Mouse (Mus musculus) midbrain, postnatal 0 days (tissue): ENCODE data around the gene Smad5. TPM values are rescaled to one million over a fixed set of nuclear protein-coding genes. Genes with fewer than 3 reads are reported as not detected.
A peak's percentile ranks its signal among the peaks of the same experiment; 100 is the strongest.

Source experiments
- ATAC-seq: fragments of 200-750 bp; cut with Nextera tagmentation; 2 replicates; pipeline ENCODE4 v1.8.0; 2017; ENCODE audit warnings: moderate number of reproducible peaks, mild to moderate bottlenecking, moderate TSS enrichment, moderate library complexity; ENCODE audit not compliant: low FRiP score
- DNase-seq: peaks from one replicate; pipeline ENCODE4 v3.0.0-alpha.2; 2015; ENCODE audit warnings: low spot score
- H3K27ac ChIP-seq: fragments of 300-500 bp; sonication (generic); 2 replicates; pipeline ENCODE4 v1.5.1; 2014; ENCODE audit warnings: low read depth, mild to moderate bottlenecking, low read length, mixed read lengths
- H3K27me3 ChIP-seq: fragments of 300-500 bp; sonication (generic); 2 replicates; pipeline ENCODE4 v1.6.1; 2014; ENCODE audit warnings: low read length, control low read depth, mixed read lengths; ENCODE audit not compliant: insufficient read depth
- H3K36me3 ChIP-seq: fragments of 300-500 bp; sonication (generic); 2 replicates; pipeline ENCODE4 v1.6.1; 2014; ENCODE audit warnings: low read length, control low read depth, mixed read lengths; ENCODE audit not compliant: insufficient read depth
- H3K4me1 ChIP-seq: fragments of 300-500 bp; sonication (generic); 2 replicates; pipeline ENCODE4 v1.6.1; 2014; ENCODE audit warnings: mild to moderate bottlenecking, control low read depth, antibody characterized with exemption, low read length, mixed read lengths; ENCODE audit not compliant: insufficient read depth
- H3K4me2 ChIP-seq: fragments of 300-500 bp; sonication (generic); 2 replicates; pipeline ENCODE4 v1.6.1; 2014; ENCODE audit warnings: low read depth, mild to moderate bottlenecking, low read length, mixed read lengths; ENCODE audit not compliant: poor library complexity, severe bottlenecking
- H3K4me3 ChIP-seq: fragments of 300-500 bp; sonication (generic); 2 replicates; pipeline ENCODE4 v1.5.1; 2014; ENCODE audit warnings: low read depth, mild to moderate bottlenecking, low read length, moderate library complexity
- H3K9ac ChIP-seq: fragments of 300-500 bp; sonication (generic); replicated peaks from 2 replicates; pipeline ENCODE4 v1.6.1; 2014; ENCODE audit warnings: mild to moderate bottlenecking, low read length, moderate library complexity, mixed read lengths; ENCODE audit not compliant: poor library complexity, severe bottlenecking
- H3K9me3 ChIP-seq: fragments of 300-500 bp; sonication (generic); 2 replicates; pipeline ENCODE4 v1.6.1; 2016; ENCODE audit warnings: low read length, control low read depth
- CTCF ChIP-seq: IDR thresholded peaks from 2 replicates; pipeline ENCODE4 v1.5.1; 2016; ENCODE audit warnings: antibody characterized with exemption, mild to moderate bottlenecking
- WGBS: fragments of 180-500 bp; shearing (Covaris S2); extraction: QIAGEN DNeasy Blood & Tissue Kit; methylation state at CpG from one replicate; pipeline ENCODE4 v1.1.7; 2014; 5-methylcytosine and 5-hydroxymethylcytosine counted together
- polyA plus RNA-seq: library from polyadenylated mRNA; unstranded; fragments of >200 nt; fragmentation: Nextera tagmentation; extraction: Ambion mirVana; gene quantifications from 2 replicates; pipeline ENCODE4 v1.2.1, GENCODE M21; 2015
- total RNA-seq: library from RNA; depleted of rRNA; stranded (reverse); fragments of >200 nt; gene quantifications from 2 replicates; pipeline ENCODE4 v1.2.3, GENCODE M21; 2014

Smad5 gene
- total and polyA plus RNA-seq, 2 experiments from 2014 or later, result 14.8 to 37.4 TPM

DNA sequence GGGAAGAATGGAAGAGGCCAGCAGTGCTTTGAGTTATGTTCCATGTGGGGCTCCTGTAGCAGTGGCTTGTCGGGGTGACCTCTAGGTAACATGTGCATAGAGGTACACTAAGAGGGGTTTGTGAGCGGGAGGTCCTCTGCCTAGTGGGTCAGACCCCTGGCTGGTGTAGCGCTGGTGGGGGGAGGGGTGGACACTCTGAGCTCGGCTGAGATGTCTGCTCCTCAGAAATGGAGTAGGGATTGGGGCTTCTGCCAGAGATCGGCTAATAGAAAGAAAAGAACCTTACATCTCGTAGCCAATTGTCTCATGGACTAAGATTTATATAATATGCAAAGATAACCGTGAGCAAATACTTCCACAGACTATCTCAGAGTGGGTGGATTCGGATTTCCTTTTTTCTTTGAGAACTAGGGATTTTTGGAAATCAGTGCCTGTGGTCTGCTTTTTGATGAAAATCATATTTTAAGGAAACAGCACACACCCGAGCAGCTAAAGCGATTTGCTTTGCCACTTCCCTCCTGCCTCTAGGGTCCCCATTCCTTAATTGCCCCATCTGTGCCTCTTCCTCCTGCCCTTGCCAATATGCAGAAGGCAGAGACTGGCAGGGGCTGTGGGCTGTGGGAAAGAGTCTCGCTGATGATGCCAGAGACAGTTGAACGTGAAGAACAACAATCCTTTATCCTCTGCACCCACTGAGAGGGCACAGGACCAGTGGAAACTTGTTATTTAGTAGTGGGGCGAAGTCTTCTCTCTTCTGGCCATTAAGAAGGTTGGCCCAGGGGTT is 59.8 kb downstream of the Smad5 start:
- H3K27ac ChIP-seq, result no peak overlapping the region
- peaks cover 16% of the 10 kb centered on the region for H3K4me1 ChIP-seq
- no peak overlapping the region for H3K4me3 ChIP-seq
- peaks cover 5% of the 10 kb centered on the region; the same call in 1 of the 2 replicates for H3K27me3 ChIP-seq
- no peak for ATAC-seq
- no peaks in the 10 kb centered on the region for H3K9me3 ChIP-seq
- peak; percentile 65 for DNase-seq
- TF ChIP-seq CTCF, result no peak
- no peaks in the 10 kb centered on the region for H3K36me3 ChIP-seq
- no peak overlapping the region for H3K4me2 ChIP-seq
- 38% methylated on average over 13 of the region's 13 CpGs for WGBS
- no peak overlapping the region for H3K9ac ChIP-seq

- H3K4me2 ChIP-seq, result no peak overlapping the region
- H3K9me3 ChIP-seq, result no peaks in the 10 kb centered on the region
- no peak overlapping the region for H3K27ac ChIP-seq
- DNase-seq (no peak), ATAC-seq (no peak)
- WGBS, result 54% methylated on average over 25 of the region's 25 CpGs
- H3K36me3 ChIP-seq, result no peaks in the 10 kb centered on the region
- peaks cover 23% of the 10 kb centered on the region for H3K4me1 ChIP-seq
- TF ChIP-seq CTCF, result no peak
- no peak overlapping the region for H3K9ac ChIP-seq
- H3K27me3 ChIP-seq, result no peaks in the 10 kb centered on the region; the same call in 1 of the 2 replicates
- H3K4me3 ChIP-seq, result no peak overlapping the region
These were observed 62.6 kb downstream of the Smad5 start for GRCm38 (mm10) chr13:56765284-56766032.

GRCm38 (mm10) chr13:56766211-56766610 is 63.4 kb downstream of the Smad5 start:
- Histone ChIP-seq H3K9ac (no peak overlapping the region), H3K27me3 (no peaks in the 10 kb centered on the region; the same call in 1 of the 2 replicates), H3K27ac (no peak overlapping the region), H3K36me3 (no peaks in the 10 kb centered on the region), H3K9me3 (no peaks in the 10 kb centered on the region), H3K4me3 (no peak overlapping the region), H3K4me1 (peaks cover 24% of the 10 kb centered on the region), H3K4me2 (no peak overlapping the region)
- no peak for TF ChIP-seq CTCF
- DNase-seq (no peak), ATAC-seq (no peak)
- WGBS, result 44% methylated on average over 5 of the region's 5 CpGs

- no peaks in the 10 kb centered on the region for H3K9me3 ChIP-seq
- no peak for DNase-seq
- no peak overlapping the region for H3K9ac ChIP-seq
These were observed 66.6 kb downstream of the Smad5 start for GRCm38 (mm10) chr13:56769431-56769830.

DNA sequence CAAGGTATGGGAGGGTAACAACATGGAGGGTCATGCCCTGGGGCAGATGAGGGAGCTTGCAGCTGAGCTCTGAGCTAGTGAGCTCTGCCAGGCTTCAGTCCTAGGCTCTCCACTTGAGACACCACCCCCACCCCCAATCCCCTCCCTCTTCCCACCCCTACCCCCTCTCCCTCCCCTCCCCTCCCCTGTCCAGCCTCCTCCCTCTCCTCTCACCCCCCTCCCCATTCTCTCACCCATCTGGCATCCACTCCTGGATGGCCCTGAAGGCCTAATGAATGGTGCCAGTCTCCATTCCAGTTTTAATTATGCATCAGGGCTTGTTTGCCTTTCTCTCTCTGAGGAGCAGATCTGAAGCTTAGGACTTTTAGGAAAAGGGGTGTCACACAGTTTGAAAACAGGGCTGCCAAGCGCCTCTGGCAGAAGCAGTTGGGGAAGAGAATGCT is 67.3 kb downstream of the Smad5 start:
- DNase-seq (peak; percentile 62), ATAC-seq (no peak)
- Histone ChIP-seq H3K36me3 (no peaks in the 10 kb centered on the region), H3K27me3 (no peaks in the 10 kb centered on the region), H3K4me3 (no peak overlapping the region), H3K4me2 (no peak overlapping the region), H3K27ac (0 out of 2 replicates have a peak overlapping the region, but pooled peaks have one; percentile 12), H3K9me3 (no peaks in the 10 kb centered on the region), H3K9ac (no peak overlapping the region), H3K4me1 (peaks cover 25% of the 10 kb centered on the region)
- 23% methylated on average over 1 of the region's 1 CpGs for WGBS
- no peak for TF ChIP-seq CTCF

More at GRCm38 (mm10) chr13:56769431-56769830, 66.6 kb downstream of the Smad5 start:
- Histone ChIP-seq H3K4me2 (no peak overlapping the region), H3K4me3 (no peak overlapping the region), H3K4me1 (peaks cover 19% of the 10 kb centered on the region), H3K27ac (no peak overlapping the region), H3K27me3 (no peaks in the 10 kb centered on the region), H3K36me3 (no peaks in the 10 kb centered on the region)
- WGBS, result 24% methylated on average over 4 of the region's 4 CpGs
- no peak for TF ChIP-seq CTCF
- no peak for ATAC-seq

- 66% methylated on average over 5 of the region's 5 CpGs for whole genome bisulfite sequencing
- DNase-seq (no peak), ATAC-seq (no peak)
- Histone ChIP-seq H3K9me3 (no peaks in the 10 kb centered on the region), H3K36me3 (no peaks in the 10 kb centered on the region), H3K27me3 (no peaks in the 10 kb centered on the region), H3K4me2 (no peak overlapping the region), H3K9ac (no peak overlapping the region), H3K4me1 (peaks cover 21% of the 10 kb centered on the region), H3K27ac (0 out of 2 replicates have a peak overlapping the region, but pooled peaks have one; percentile 12), H3K4me3 (no peak overlapping the region)
- peak; percentile 56 for TF ChIP-seq CTCF
These were observed 68.0 kb downstream of the Smad5 start for GRCm38 (mm10) chr13:56770786-56771185.
